Mouse (Mus musculus) heart, postnatal 14 days (tissue): ENCODE data around the gene Prss50. TPM values are rescaled to one million over a fixed set of nuclear protein-coding genes. Genes with fewer than 3 reads are reported as not detected.
"Not testable (repeated sequence)": the region's sequence is repeated elsewhere in the genome, so short reads cannot be mapped to it uniquely, and the experiment has no call there.

Experiments
- DNase-seq, 2 experiments: peaks; one replicate each; pipeline ENCODE4 v3.0.0; 2021 to 2022
- intact Hi-C: fragments of 180-260 bp; cut with DNase I; formaldehyde crosslinking; loops from one replicate; pipeline ENCODE4 v1.15.1; 2025
- long read RNA-seq, 2 experiments: library from polyadenylated mRNA; stranded (forward); transcript quantifications; one replicate each; pipeline ENCODE4 v2.0.0; 2021
- total RNA-seq, 2 experiments: library from RNA; stranded (reverse); gene quantifications; 2 replicates each; pipeline ENCODE4 v1.2.3; 2021

The Prss50 gene
- not detected for total RNA-seq
- long read RNA-seq, experiment 1, result 0 reads
- long read RNA-seq, experiment 2, result 0 reads

GRCm38 (mm10) chr9:110857781-110858472, at the start of gene Prss50:
Prss50 (plus strand) TSS chr9:110857967.
- no peak for DNase-seq

GRCm38 (mm10) chr9:110810051-110810450, 47.7 kb upstream of the Prss50 start:
- DNase-seq, result no peak
- intact Hi-C loops, result no loop called here

More at GRCm38 (mm10) chr9:110857781-110858472, at the start of gene Prss50:
- intact Hi-C loops, result no loop called here

- no peak for DNase-seq
- intact Hi-C loops, result no loop called here
These were observed 44.0 kb upstream of the Prss50 start, which contains the start of gene Prss44 for GRCm38 (mm10) chr9:110813789-110814188. Prss44 (plus strand) TSS chr9:110813994.

- intact Hi-C loops, DNase-seq: not testable (repeated sequence)
These were observed 37.2 kb upstream of the Prss50 start for GRCm38 (mm10) chr9:110820546-110820945.

- intact Hi-C loops, result no loop called here
- no peak for DNase-seq
These were observed 36.3 kb upstream of the Prss50 start for GRCm38 (mm10) chr9:110821436-110821835.

- no peak for DNase-seq
- intact Hi-C loops, result no loop called here
These were observed 32.3 kb upstream of the Prss50 start for GRCm38 (mm10) chr9:110825426-110825825.

GRCm38 (mm10) chr9:110825832-110826231, 31.9 kb upstream of the Prss50 start:
- DNase-seq, result no peak
- intact Hi-C loops, result no loop called here

- DNase-seq, result no peak
These were observed 31.4 kb upstream of the Prss50 start, which contains the start of gene Prss43 for GRCm38 (mm10) chr9:110826390-110826789. Prss43 (plus strand) TSS chr9:110826690.

GRCm38 (mm10) chr9:110833021-110833420, 24.7 kb upstream of the Prss50 start:
- intact Hi-C loops, result no loop called here
- DNase-seq, result no peak

More at GRCm38 (mm10) chr9:110826390-110826789, 31.4 kb upstream of the Prss50 start, which contains the start of gene Prss43:
- intact Hi-C loops, result no loop called here

- intact Hi-C loops, result no loop called here
- no peak for DNase-seq
These were observed 23.4 kb upstream of the Prss50 start, which contains the start of gene Prss45 for GRCm38 (mm10) chr9:110834411-110834810. Prss45 (plus strand) TSS chr9:110834588.

- DNase-seq, result no peak
- intact Hi-C loops, result no loop called here
These were observed 22.8 kb upstream of the Prss50 start for GRCm38 (mm10) chr9:110834961-110835360.

GRCm38 (mm10) chr9:110836112-110836511, 21.7 kb upstream of the Prss50 start:
- no peak for DNase-seq
- intact Hi-C loops, result no loop called here

- no peak for DNase-seq
These were observed 16.9 kb upstream of the Prss50 start for GRCm38 (mm10) chr9:110840905-110841304.

GRCm38 (mm10) chr9:110841438-110841837, 16.3 kb upstream of the Prss50 start:
- intact Hi-C loops, result no loop called here
- no peak for DNase-seq

More at GRCm38 (mm10) chr9:110840905-110841304, 16.9 kb upstream of the Prss50 start:
- intact Hi-C loops, result no loop called here

- no peak for DNase-seq
- intact Hi-C loops, result no loop called here
These were observed 13.6 kb upstream of the Prss50 start, which contains the start of gene Prss46 for GRCm38 (mm10) chr9:110844206-110844605. Prss46 (plus strand) TSS chr9:110844506.

- no peak for DNase-seq
- intact Hi-C loops, result no loop called here
These were observed 8.6 kb upstream of the Prss50 start for GRCm38 (mm10) chr9:110849162-110849561.

- no peak for DNase-seq
These were observed 1.9 kb upstream of the Prss50 start for GRCm38 (mm10) chr9:110855903-110856302.

GRCm38 (mm10) chr9:110856920-110857319, 847 bp upstream of the Prss50 start:
- intact Hi-C loops, result no loop called here
- no peak for DNase-seq

More at GRCm38 (mm10) chr9:110855903-110856302, 1.9 kb upstream of the Prss50 start:
- intact Hi-C loops, result no loop called here

- DNase-seq, result no peak
- intact Hi-C loops, result no loop called here
These were observed 756 bp downstream of the Prss50 start for GRCm38 (mm10) chr9:110858523-110858922.

GRCm38 (mm10) chr9:110858967-110859596, 1.3 kb downstream of the Prss50 start:
- no peak for DNase-seq
- intact Hi-C loops, result no loop called here

- DNase-seq, result peak; percentile 58 to 76
- intact Hi-C loops, result loop anchor here (2.0 to 10.0 kb wide), 6 partner anchors 89 to 459 kb away; partner anchors contain the start of gene Setd2
These were observed 13.3 kb downstream of the Prss50 start for GRCm38 (mm10) chr9:110871030-110871429.
